Mouse (Mus musculus) adrenal gland, postnatal 4 days (tissue): Measurements from ENCODE around the gene Hnrnpl. TPM values are rescaled to one million over a fixed set of nuclear protein-coding genes. Genes with fewer than 3 reads are reported as not detected.

Experiments used
- DNase-seq, 2 experiments: peaks; one replicate each; pipeline ENCODE4 v3.0.0; 2021 to 2022; ENCODE audit warnings: low spot score in 2 of 2, mixed read lengths in 2 of 2
- total RNA-seq, 2 experiments: library from RNA; stranded (reverse); gene quantifications; 2 replicates each; pipeline ENCODE4 v1.2.3; 2021

The Hnrnpl gene
- total RNA-seq, 2 experiments from 2014 or later: 722 to 725 TPM

GRCm38 (mm10) chr7:28865481-28866300 is 57.4 kb downstream of the Hnrnpl start:
- DNase-seq: peak; percentile 63 to 66

GRCm38 (mm10) chr7:28866769-28867507 is 58.6 kb downstream of the Hnrnpl start:
- no peak for DNase-seq

DNA sequence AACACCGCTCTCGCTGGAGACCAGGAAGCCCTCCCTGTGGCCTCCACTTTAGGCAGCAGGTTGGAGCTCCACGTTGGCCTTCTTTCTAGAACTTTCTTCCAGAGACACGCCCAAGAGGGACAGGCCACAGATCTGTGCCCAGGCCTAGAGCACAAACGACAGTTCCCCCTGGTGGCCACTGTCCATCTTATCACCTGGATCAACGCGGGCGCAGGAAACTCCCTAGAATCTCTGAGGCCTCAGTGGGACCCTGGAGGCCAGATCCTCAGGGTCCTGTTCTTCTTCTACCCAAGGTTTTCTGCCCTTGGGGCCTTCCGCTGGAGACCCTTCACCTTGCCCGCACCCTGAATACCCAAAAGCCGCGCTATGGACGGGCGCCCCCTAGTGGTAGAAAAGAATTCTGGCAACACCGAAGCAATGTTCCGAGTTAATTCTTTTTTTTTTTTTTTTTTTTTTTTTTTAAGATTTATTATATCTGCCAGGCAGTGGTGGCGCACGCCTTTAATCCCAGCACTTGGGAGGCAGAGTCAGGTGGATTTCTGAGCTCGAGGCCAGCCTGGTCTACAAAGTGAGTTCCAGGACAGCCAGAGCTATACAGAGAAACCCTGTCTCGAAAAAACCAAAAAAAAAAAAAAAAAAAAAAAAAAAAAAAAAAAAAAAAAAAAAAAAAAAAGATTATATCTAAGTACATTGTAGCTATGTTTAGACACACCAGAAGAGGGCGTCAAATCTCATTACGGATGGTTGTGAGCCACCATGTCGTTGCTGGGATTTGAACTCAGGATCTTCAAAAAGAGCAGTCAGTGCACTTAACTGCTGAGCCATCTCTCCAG is 59.4 kb downstream of the Hnrnpl start:
- peak; percentile 40 to 65 for DNase-seq

- no peak for DNase-seq
These were observed 62.7 kb downstream of the Hnrnpl start for GRCm38 (mm10) chr7:28870901-28871664.

Other genes with a start within 250 kb of the Hnrnpl start
- gene Samd4b, start 210.4 kb upstream of the Hnrnpl start, total RNA-seq: 10 to 100 TPM; 56.0 to 59.0 TPM
- gene Pak4, start 210.4 kb upstream of the Hnrnpl start, total RNA-seq: 10 to 100 TPM; 32.0 to 36.6 TPM
- not detected for gene Acp7, start 177.2 kb upstream of the Hnrnpl start, total RNA-seq
- 1 to 10 TPM; 2.8 to 4.6 TPM for gene Fbxo27, start 115.7 kb upstream of the Hnrnpl start, total RNA-seq
- gene Fbxo17, start 91.7 kb upstream of the Hnrnpl start, total RNA-seq: 10 to 100 TPM; 10.1 to 10.6 TPM
- 10 to 100 TPM; 59.7 to 63.5 TPM for gene Mrps12, start 66.7 kb upstream of the Hnrnpl start, total RNA-seq
- gene Sars2, start 66.5 kb upstream of the Hnrnpl start, total RNA-seq: 10 to 100 TPM; 25.0 to 27.0 TPM
- gene Ccer2, start 52.4 kb upstream of the Hnrnpl start, total RNA-seq: not detected
- gene Sirt2, start 41.8 kb upstream of the Hnrnpl start, total RNA-seq: 10 to 100 TPM; 62.8 to 66.2 TPM
- gene Nfkbib, start 41.0 kb upstream of the Hnrnpl start, total RNA-seq: 10 to 100 TPM; 24.6 to 27.3 TPM
- 1 to 10 TPM; 2.2 to 4.2 TPM for gene Rinl, start 19.6 kb upstream of the Hnrnpl start, total RNA-seq
- 100 to 1,000 TPM; 327 to 392 TPM for gene Ech1, start 16.7 kb downstream of the Hnrnpl start, total RNA-seq
- gene Lgals4, start 25.3 kb downstream of the Hnrnpl start, total RNA-seq: 10 to 100 TPM; 29.2 to 33.2 TPM
- gene Lgals7, start 55.3 kb downstream of the Hnrnpl start, total RNA-seq: 1 to 10 TPM; 3.9 TPM
- gene Capn12, start 72.9 kb downstream of the Hnrnpl start, total RNA-seq: under 1 TPM; 0.11 to 0.17 TPM
- gene Actn4, start 153.8 kb downstream of the Hnrnpl start, total RNA-seq: 100 to 1,000 TPM; 220 to 242 TPM
- 100 to 1,000 TPM; 308 to 312 TPM for gene Eif3k, start 173.3 kb downstream of the Hnrnpl start, total RNA-seq
- gene Map4k1, start 173.5 kb downstream of the Hnrnpl start, total RNA-seq: 1 to 10 TPM; 2.5 to 3.6 TPM